Comparison of ENCODE assay signal across 8 mouse cellular contexts in genomic region chr7:121707073-121707667, GRCm38 (mm10). TPM values are rescaled to one million over a fixed set of nuclear protein-coding genes. Genes with fewer than 3 reads are reported as not detected.
DNase-seq lines count a peak whose midpoint lies in the region; ATAC-seq lines count a peak whose summit lies in the region.

TSS of gene Usp31 (minus strand) at chr7:121707253.

- H3K9ac ChIP-seq in heart, embryonic 14.5 days (ENCODE audit: low read length): peak within 1 kb of the TSS; percentile 81
- peak within 1 kb of the TSS; percentile 88 for H3K9ac ChIP-seq in liver, embryonic 13.5 days
- H3K9ac ChIP-seq in stomach, embryonic 16.5 days (ENCODE audit: low read length): peak within 1 kb of the TSS; percentile 84

- peaks cover 4 to 38% of the 10 kb centered on the region in 2 experiments for H3K4me1 ChIP-seq in heart, embryonic 14.5 days (ENCODE audit: control insufficient read depth in 2 of 2, insufficient read depth in 2 of 2, low read length in 2 of 2)
- peaks cover 48% of the 10 kb centered on the region for H3K4me1 ChIP-seq in liver, embryonic 13.5 days (replicated peaks)
- peaks cover 15% of the 10 kb centered on the region; the same call in 1 of the 2 replicates for H3K4me1 ChIP-seq in stomach, embryonic 16.5 days (ENCODE audit: control insufficient read depth, insufficient read depth, low read length)

- DNase-seq in c-Kit-negative CD71-positive TER-119-positive erythroid progenitor cells, embryonic 14.5 days (ENCODE audit: low read depth, low spot score): peak; percentile 88
- DNase-seq in fibroblast of lung, adult 2 months (ENCODE audit: low read depth): peak; percentile 88
- peak; percentile 97 for DNase-seq in kidney, postnatal 14 days
- peak; percentile 92 for DNase-seq in liver, embryonic 13.5 days
- peak; percentile 92 for DNase-seq in neural tube, embryonic 10.5 days (ENCODE audit: extremely low spot score, low spot score)

- peak within 1 kb of the TSS; percentile 73 to 87 for H3K4me3 ChIP-seq in heart, embryonic 14.5 days (ENCODE audit: control insufficient read depth in 1 of 2, insufficient read depth in 1 of 2, low read depth in 1 of 2, low read length in 2 of 2)
- H3K4me3 ChIP-seq in liver, embryonic 13.5 days (replicated peaks): peak within 1 kb of the TSS; percentile 85
- peak within 1 kb of the TSS; percentile 67 for H3K4me3 ChIP-seq in stomach, embryonic 16.5 days (replicated peaks; ENCODE audit: low read length)

- WGBS in heart, embryonic 14.5 days: under 1% methylated on average over 52 of the region's 82 CpGs
- WGBS in liver, embryonic 13.5 days (ENCODE audit: insufficient replicate concordance): under 1% methylated on average over 59 of the region's 82 CpGs
- under 1% methylated on average over 59 of the region's 82 CpGs for WGBS in stomach, embryonic 16.5 days

- no peaks in the 10 kb centered on the region for H3K36me3 ChIP-seq in heart, embryonic 14.5 days (ENCODE audit: control insufficient read depth, insufficient read depth, low read length)
- peaks cover 11% of the 10 kb centered on the region; the same call in 1 of the 2 replicates for H3K36me3 ChIP-seq in liver, embryonic 13.5 days
- no peaks in the 10 kb centered on the region for H3K36me3 ChIP-seq in stomach, embryonic 16.5 days (ENCODE audit: control insufficient read depth, insufficient read depth, low read length)

- peak; percentile 97 for ATAC-seq in CD4-positive, CD25-positive, alpha-beta regulatory T cell, adult 4 months
- peak; percentile 98 for ATAC-seq in heart, embryonic 14.5 days (ENCODE audit: insufficient number of reproducible peaks, insufficient read depth, low FRiP score, low read depth)
- ATAC-seq in liver, embryonic 13.5 days (ENCODE audit: low read depth): peak; percentile 99
- peak; percentile 97 for ATAC-seq in stomach, embryonic 16.5 days (ENCODE audit: insufficient read depth, low FRiP score)

- H3K27ac ChIP-seq in heart, embryonic 14.5 days (replicated peaks in 1 of 2; ENCODE audit: control insufficient read depth in 1 of 2, insufficient read depth in 1 of 2, low read depth in 2 of 2, low read length in 2 of 2): peak within 1 kb of the TSS; percentile 36 to 73; a peak in 3 of 4 replicates
- H3K27ac ChIP-seq in liver, embryonic 13.5 days: peak within 1 kb of the TSS; percentile 50
- peak within 1 kb of the TSS; percentile 56; the same call in 1 of the 2 replicates for H3K27ac ChIP-seq in stomach, embryonic 16.5 days (ENCODE audit: low read length)

- no peaks in the 10 kb centered on the region for H3K9me3 ChIP-seq in heart, embryonic 14.5 days (ENCODE audit: control insufficient read depth, low read length)
- no peaks in the 10 kb centered on the region for H3K9me3 ChIP-seq in liver, embryonic 13.5 days (replicated peaks)
- H3K9me3 ChIP-seq in stomach, embryonic 16.5 days (replicated peaks; ENCODE audit: control insufficient read depth, low read length): no peaks in the 10 kb centered on the region

- peak within 1 kb of the TSS; percentile 91 for H3K4me2 ChIP-seq in heart, embryonic 14.5 days (ENCODE audit: low read length)
- H3K4me2 ChIP-seq in liver, embryonic 13.5 days: peak within 1 kb of the TSS; percentile 100
- peak within 1 kb of the TSS; percentile 75 for H3K4me2 ChIP-seq in stomach, embryonic 16.5 days (ENCODE audit: low read depth, low read length)

- 0 out of 2 replicates have a peak, but pooled peaks cover 10% of the 10 kb centered on the region for H3K27me3 ChIP-seq in heart, embryonic 14.5 days (ENCODE audit: control insufficient read depth, insufficient read depth, low read length)
- peaks cover 10% of the 10 kb centered on the region; the same call in 1 of the 2 replicates for H3K27me3 ChIP-seq in liver, embryonic 13.5 days
- no peaks in the 10 kb centered on the region for H3K27me3 ChIP-seq in stomach, embryonic 16.5 days (ENCODE audit: control insufficient read depth, insufficient read depth, low read length)

RNA-seq across cellular contexts. Expression of gene Usp31, which starts in this region (rescaled TPM):
- 1 to 10 TPM; 1.7 to 2.2 TPM for polyA plus RNA-seq in CD4-positive, CD25-positive, alpha-beta regulatory T cell, adult 4 months (2017; shearing (Covaris generic))
- 2.4 and 2.5 TPM in 2 replicates for polyA plus RNA-seq in heart, embryonic 14.5 days (2014; fragmentation: Nextera tagmentation; extraction: Ambion mirVana)
- polyA plus RNA-seq in liver, embryonic 13.5 days (2015; fragmentation: Nextera tagmentation; extraction: Ambion mirVana): 1.1 TPM in 2 replicates
- 1.4 and 1.7 TPM in 2 replicates for polyA plus RNA-seq in stomach, embryonic 16.5 days (2015; fragmentation: Nextera tagmentation; extraction: Ambion mirVana)

Comparison
In these comparisons a context has a peak if more than half of its experiments do, and no peak if none do; other contexts are left out.
1. Peak in every context shown above with its lines: DNase-seq, ATAC-seq, H3K4me3 ChIP-seq and H3K27ac ChIP-seq.